Mouse (Mus musculus): ENCODE data around the gene Pla2g2d. TPM values are rescaled to one million over a fixed set of nuclear protein-coding genes. Genes with fewer than 3 reads are reported as not detected.
"Not testable (repeated sequence)": the region's sequence is repeated elsewhere in the genome, so short reads cannot be mapped to it uniquely, and the experiment has no call there.

The Pla2g2d gene
- polyA plus RNA-seq, 1 experiment from 2014 or later, result not detected

DNA sequence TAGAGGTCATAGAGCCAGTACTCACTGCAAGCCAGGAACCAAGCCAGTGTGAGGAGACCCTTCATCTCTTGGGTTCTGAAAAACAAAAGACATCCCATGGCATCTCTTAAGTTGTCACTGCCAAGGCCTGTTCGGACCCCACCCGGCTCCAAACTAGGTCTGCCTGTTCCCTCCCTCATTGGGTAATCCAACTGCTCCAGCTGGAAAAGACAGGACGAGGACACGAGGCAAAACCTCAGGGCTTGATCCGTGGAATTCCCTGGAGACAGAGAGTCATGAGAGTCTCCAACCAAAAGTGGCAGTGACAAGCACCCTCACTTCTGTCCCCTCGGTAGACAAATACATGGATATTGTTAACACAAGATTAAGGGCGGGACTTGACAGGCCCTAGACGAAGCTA lies 30.6 kb downstream of the Pla2g2d start:
- no peaks in the 10 kb centered on the region for H3K4me1 ChIP-seq (ENCODE audit: control insufficient read depth, insufficient read depth, low read length)
- no peak overlapping the region for H3K9ac ChIP-seq (replicated peaks; ENCODE audit: low read length)
- H3K9me3 ChIP-seq (ENCODE audit: control insufficient read depth, low read length), result no peaks in the 10 kb centered on the region
- 86% methylated on average over 8 of the region's 8 CpGs for WGBS
- H3K27me3 ChIP-seq (ENCODE audit: control insufficient read depth, insufficient read depth, low read length), result no peaks in the 10 kb centered on the region
- no peak overlapping the region for H3K27ac ChIP-seq (replicated peaks; ENCODE audit: low read depth, low read length)
- ATAC-seq (ENCODE audit: low FRiP score, low TSS enrichment) (no peak), DNase-seq (no peak)
- H3K4me3 ChIP-seq (replicated peaks; ENCODE audit: low read depth, low read length), result no peak overlapping the region
- H3K36me3 ChIP-seq (ENCODE audit: control insufficient read depth, insufficient read depth, low read length), result no peaks in the 10 kb centered on the region
- no peak overlapping the region for H3K4me2 ChIP-seq (ENCODE audit: low read length)

DNA sequence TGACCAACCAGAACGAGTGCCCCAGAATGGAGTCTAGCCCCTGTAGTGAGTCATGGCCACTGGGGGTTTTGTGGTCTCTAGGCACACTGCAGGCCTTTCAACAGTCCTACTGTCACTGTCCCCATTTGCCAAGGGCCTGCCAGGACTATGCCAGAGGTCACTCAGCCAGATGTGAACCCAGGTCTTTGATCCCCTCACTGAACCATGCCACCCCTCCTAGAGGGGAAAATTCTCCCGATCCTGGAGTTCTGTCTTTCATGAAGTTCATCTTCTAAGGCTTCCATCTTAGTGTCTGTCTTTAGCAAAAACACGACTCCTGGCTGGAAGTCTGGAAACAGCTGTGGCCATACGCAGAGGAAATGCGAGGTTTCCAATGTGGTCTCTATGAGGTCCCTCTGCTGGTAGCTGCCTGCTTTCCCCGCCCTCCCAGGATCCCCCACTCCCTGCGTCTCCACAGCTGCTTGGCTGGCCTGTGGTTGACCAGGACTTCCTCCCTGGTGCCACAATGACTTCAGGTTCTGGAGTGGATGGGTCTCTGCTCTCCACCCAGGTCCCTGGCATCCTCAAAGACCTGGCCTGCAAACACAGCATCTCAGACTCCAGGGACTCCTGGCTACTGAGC lies 31.5 kb downstream of the Pla2g2d start:
- H3K9ac ChIP-seq (replicated peaks; ENCODE audit: low read length), result no peak overlapping the region
- no peak overlapping the region for H3K4me3 ChIP-seq (replicated peaks; ENCODE audit: low read depth, low read length)
- no peaks in the 10 kb centered on the region for H3K4me1 ChIP-seq (ENCODE audit: control insufficient read depth, insufficient read depth, low read length)
- no peak for DNase-seq
- H3K27me3 ChIP-seq (ENCODE audit: control insufficient read depth, insufficient read depth, low read length), result no peaks in the 10 kb centered on the region
- ATAC-seq (ENCODE audit: low FRiP score, low TSS enrichment), result no peak
- H3K36me3 ChIP-seq (ENCODE audit: control insufficient read depth, insufficient read depth, low read length), result no peaks in the 10 kb centered on the region
- no peak overlapping the region for H3K27ac ChIP-seq (replicated peaks; ENCODE audit: low read depth, low read length)
- no peak overlapping the region for H3K4me2 ChIP-seq (ENCODE audit: low read length)
- 76% methylated on average over 7 of the region's 7 CpGs for WGBS
- no peaks in the 10 kb centered on the region for H3K9me3 ChIP-seq (ENCODE audit: control insufficient read depth, low read length)

DNA sequence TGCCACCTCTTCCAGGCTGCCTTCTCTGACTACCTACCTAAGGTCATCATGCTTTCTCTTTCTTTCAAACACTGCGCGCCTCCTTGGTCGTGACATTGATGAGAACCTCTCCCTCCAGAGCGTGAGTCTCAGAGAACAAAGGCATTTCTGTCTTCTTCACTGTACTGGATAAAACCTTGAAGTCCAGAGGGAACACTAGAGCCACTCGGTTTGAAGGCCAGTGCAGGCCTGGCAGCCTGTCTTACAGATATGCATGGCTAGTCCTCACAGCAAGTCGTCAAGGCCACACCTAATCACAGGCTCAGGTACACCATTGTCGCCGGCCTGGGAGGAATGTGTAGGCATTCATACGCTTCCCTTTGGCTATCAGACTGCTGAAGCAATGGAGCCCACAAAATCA lies 40.6 kb downstream of the Pla2g2d start:
- 82% methylated on average over 9 of the region's 9 CpGs for whole genome bisulfite sequencing
- Histone ChIP-seq H3K9ac (replicated peaks; ENCODE audit: low read length) (no peak overlapping the region), H3K4me2 (ENCODE audit: low read length) (no peak overlapping the region), H3K9me3 (ENCODE audit: control insufficient read depth, low read length) (no peaks in the 10 kb centered on the region), H3K27ac (replicated peaks; ENCODE audit: low read depth, low read length) (no peak overlapping the region), H3K4me3 (replicated peaks; ENCODE audit: low read depth, low read length) (no peak overlapping the region), H3K36me3 (ENCODE audit: control insufficient read depth, insufficient read depth, low read length) (no peaks in the 10 kb centered on the region), H3K4me1 (ENCODE audit: control insufficient read depth, insufficient read depth, low read length) (no peaks in the 10 kb centered on the region), H3K27me3 (ENCODE audit: control insufficient read depth, insufficient read depth, low read length) (no peaks in the 10 kb centered on the region)
- DNase-seq (no peak), ATAC-seq (ENCODE audit: low FRiP score, low TSS enrichment) (no peak)

DNA sequence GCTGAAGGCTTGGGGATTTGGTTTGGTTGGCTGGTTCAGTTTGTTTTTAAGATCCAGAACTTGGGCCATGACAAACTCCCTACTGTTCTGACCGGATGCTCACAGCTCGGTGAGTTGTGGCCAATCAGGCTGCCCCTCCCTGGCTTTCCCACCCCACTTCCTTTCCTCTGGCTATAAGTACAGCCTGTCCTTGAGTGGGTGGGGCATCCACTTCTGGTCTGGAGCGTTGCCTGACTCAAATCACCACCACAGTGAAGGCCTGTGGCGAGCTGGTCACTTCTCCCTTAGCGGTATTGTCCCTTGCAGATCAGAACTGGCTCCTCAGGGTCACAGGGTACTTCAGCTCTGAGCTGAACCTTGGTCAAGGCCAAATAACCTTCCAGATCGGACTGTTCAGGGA lies 42.2 kb downstream of the Pla2g2d start:
- Histone ChIP-seq H3K4me2 (ENCODE audit: low read length) (no peak overlapping the region), H3K27me3 (ENCODE audit: control insufficient read depth, insufficient read depth, low read length) (no peaks in the 10 kb centered on the region), H3K4me3 (replicated peaks; ENCODE audit: low read depth, low read length) (no peak overlapping the region), H3K27ac (replicated peaks; ENCODE audit: low read depth, low read length) (no peak overlapping the region), H3K36me3 (ENCODE audit: control insufficient read depth, insufficient read depth, low read length) (no peaks in the 10 kb centered on the region), H3K9ac (replicated peaks; ENCODE audit: low read length) (no peak overlapping the region), H3K4me1 (ENCODE audit: control insufficient read depth, insufficient read depth, low read length) (no peaks in the 10 kb centered on the region), H3K9me3 (ENCODE audit: control insufficient read depth, low read length) (no peaks in the 10 kb centered on the region)
- no peak for ATAC-seq (ENCODE audit: low FRiP score, low TSS enrichment)
- DNase-seq, result no peak
- WGBS, result 88% methylated on average over 6 of the region's 6 CpGs

DNA sequence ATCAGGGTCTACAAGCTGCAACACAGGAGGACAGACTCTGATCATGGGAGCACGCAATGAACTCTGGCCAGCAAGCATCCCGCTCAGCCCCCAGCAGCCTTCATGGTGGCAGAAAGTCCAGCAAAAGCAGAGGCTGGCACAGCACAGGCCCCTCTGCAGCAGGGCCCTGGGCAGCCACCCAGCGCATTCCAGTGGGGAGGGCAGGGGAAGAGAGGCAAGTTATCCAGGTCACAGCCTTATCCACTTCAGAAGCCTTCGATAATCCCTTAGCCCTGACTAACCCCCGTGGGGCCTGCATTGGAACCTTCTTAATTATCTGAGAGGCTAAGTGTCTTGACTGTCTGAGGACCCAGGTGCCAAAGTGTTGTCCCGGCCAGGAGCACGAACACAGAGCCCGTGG lies 43.6 kb downstream of the Pla2g2d start:
- 34% methylated on average over 8 of the region's 8 CpGs for WGBS
- H3K9ac ChIP-seq (replicated peaks; ENCODE audit: low read length), result no peak overlapping the region
- no peak overlapping the region for H3K4me3 ChIP-seq (replicated peaks; ENCODE audit: low read depth, low read length)
- peak; percentile 34 for DNase-seq
- no peak for ATAC-seq (ENCODE audit: low FRiP score, low TSS enrichment)
- no peak overlapping the region for H3K4me2 ChIP-seq (ENCODE audit: low read length)
- H3K4me1 ChIP-seq (ENCODE audit: control insufficient read depth, insufficient read depth, low read length), result no peaks in the 10 kb centered on the region
- H3K9me3 ChIP-seq (ENCODE audit: control insufficient read depth, low read length), result no peaks in the 10 kb centered on the region
- no peaks in the 10 kb centered on the region for H3K27me3 ChIP-seq (ENCODE audit: control insufficient read depth, insufficient read depth, low read length)
- no peaks in the 10 kb centered on the region for H3K36me3 ChIP-seq (ENCODE audit: control insufficient read depth, insufficient read depth, low read length)
- no peak overlapping the region for H3K27ac ChIP-seq (replicated peaks; ENCODE audit: low read depth, low read length)

DNA sequence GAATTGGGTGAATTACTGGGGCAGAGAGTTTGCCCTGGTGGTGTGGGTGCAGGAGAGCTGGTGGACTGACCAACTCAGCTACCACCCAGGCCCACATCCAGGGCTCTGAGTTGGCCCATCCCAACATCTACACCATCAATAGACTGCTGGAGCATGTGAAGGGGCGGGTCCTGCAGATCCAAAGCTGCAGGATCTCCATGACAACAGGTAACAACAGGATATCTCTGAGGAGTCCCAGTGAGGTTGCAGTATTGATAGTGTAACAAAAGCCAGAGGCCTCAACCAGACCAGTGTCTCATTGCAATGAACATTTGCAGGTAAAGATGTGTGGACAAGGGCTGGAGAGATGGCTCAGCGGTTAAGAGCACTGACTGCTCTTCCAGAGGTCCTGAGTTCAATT lies 45.5 kb downstream of the Pla2g2d start:
- Histone ChIP-seq H3K4me2 (ENCODE audit: low read length) (no peak overlapping the region), H3K27me3 (ENCODE audit: control insufficient read depth, insufficient read depth, low read length) (no peaks in the 10 kb centered on the region), H3K4me3 (replicated peaks; ENCODE audit: low read depth, low read length) (no peak overlapping the region), H3K9me3 (ENCODE audit: control insufficient read depth, low read length) (no peaks in the 10 kb centered on the region), H3K36me3 (ENCODE audit: control insufficient read depth, insufficient read depth, low read length) (no peaks in the 10 kb centered on the region), H3K27ac (replicated peaks; ENCODE audit: low read depth, low read length) (no peak overlapping the region), H3K9ac (replicated peaks; ENCODE audit: low read length) (no peak overlapping the region), H3K4me1 (ENCODE audit: control insufficient read depth, insufficient read depth, low read length) (no peaks in the 10 kb centered on the region)
- ATAC-seq (ENCODE audit: low FRiP score, low TSS enrichment) (no peak), DNase-seq (no peak)
- WGBS, result 76% methylated on average over 2 of the region's 2 CpGs

DNA sequence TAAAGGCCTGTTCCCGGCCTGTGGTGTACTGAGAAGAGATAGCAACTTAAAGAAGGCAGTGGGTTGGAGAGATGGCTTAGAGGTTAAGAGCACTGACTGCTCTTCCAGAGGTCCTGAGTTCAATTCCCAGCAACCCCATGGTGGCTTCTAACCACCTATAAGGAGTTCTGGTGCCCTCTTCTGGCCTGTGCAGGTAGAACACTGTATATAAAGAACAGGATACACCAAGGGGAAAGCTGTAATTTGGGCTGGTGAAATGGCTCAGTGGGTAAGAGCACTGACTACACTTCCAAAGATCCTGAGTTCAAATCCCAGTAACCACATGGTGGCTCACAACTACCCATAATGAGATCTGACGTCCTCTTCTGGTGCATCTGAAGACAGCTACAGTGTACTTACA lies 48.6 kb downstream of the Pla2g2d start:
- ATAC-seq (ENCODE audit: low FRiP score, low TSS enrichment); H3K4me3 ChIP-seq (replicated peaks; ENCODE audit: low read depth, low read length); H3K27ac ChIP-seq (replicated peaks; ENCODE audit: low read depth, low read length); H3K4me2 ChIP-seq (ENCODE audit: low read length); DNase-seq; H3K27me3 ChIP-seq (ENCODE audit: control insufficient read depth, insufficient read depth, low read length); H3K36me3 ChIP-seq (ENCODE audit: control insufficient read depth, insufficient read depth, low read length); H3K4me1 ChIP-seq (ENCODE audit: control insufficient read depth, insufficient read depth, low read length); H3K9me3 ChIP-seq (ENCODE audit: control insufficient read depth, low read length); H3K9ac ChIP-seq (replicated peaks; ENCODE audit: low read length): not testable (repeated sequence)
- 81% methylated on average over 2 of the region's 2 CpGs for WGBS

DNA sequence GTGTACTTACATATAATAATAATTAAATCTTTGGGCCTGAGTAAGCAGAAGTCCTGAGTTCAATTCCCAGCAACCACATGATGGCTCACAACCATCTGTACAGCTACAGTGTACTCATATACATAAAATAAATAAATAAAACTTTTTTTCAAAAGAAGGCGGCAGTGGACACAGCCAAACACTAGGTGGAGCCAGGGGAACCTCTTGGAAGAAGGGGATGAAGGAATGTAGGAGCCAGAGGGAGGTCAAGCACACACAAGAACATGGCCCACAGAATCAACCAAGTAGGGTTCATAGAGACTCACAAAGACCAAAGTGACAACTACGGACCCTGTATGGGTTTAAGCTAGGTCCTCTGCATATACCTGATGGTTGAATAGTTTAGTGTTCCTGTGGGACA lies 49.1 kb downstream of the Pla2g2d start:
- WGBS, result 91% methylated on average over 2 of the region's 2 CpGs
- Histone ChIP-seq H3K4me1 (ENCODE audit: control insufficient read depth, insufficient read depth, low read length) (no peaks in the 10 kb centered on the region), H3K4me2 (ENCODE audit: low read length) (no peak overlapping the region), H3K36me3 (ENCODE audit: control insufficient read depth, insufficient read depth, low read length) (no peaks in the 10 kb centered on the region), H3K9me3 (ENCODE audit: control insufficient read depth, low read length) (no peaks in the 10 kb centered on the region), H3K9ac (replicated peaks; ENCODE audit: low read length) (no peak overlapping the region), H3K27me3 (ENCODE audit: control insufficient read depth, insufficient read depth, low read length) (no peaks in the 10 kb centered on the region), H3K4me3 (replicated peaks; ENCODE audit: low read depth, low read length) (no peak overlapping the region), H3K27ac (replicated peaks; ENCODE audit: low read depth, low read length) (no peak overlapping the region)
- no peak for ATAC-seq (ENCODE audit: low FRiP score, low TSS enrichment)
- no peak for DNase-seq

DNA sequence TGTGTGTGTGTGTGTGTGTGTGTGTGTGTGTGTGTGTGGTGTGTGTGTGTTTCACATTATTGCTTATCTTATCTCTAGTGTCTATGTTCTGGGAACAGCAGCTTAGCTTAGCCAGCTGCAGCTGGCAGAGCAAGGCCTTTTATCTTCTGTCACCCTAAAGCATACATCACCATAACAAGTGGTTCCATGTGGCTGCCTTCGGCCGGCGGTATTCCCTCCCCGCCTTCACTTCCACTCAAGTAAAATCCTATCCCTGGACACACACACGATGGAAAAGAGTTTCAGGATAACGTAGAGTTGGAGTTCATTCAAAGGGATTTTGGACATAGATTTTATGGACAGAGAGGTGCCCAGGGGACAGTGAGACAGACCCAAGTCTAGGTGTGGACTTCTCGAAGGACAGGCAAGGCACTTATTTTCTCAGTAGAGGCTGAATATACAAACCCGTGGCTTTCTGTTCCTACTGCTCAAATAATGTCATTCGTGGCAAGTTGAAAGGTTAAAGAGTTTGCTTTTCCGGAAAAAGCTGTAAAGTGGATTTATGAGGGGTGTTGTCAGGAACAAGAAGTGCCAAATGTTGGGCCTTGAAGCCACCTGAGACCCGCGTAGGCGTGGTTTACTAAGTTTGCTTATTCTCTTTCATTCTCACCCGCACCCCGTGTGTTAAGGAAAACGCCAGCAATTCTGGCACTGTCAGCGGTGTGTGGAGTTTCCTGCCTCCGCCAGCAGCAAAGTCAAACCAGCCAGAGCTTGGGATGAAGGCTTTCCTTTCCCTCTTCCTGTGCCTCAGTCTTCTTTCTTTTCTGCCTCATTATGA lies 50.4 kb downstream of the Pla2g2d start:
- WGBS, result 61% methylated on average over 18 of the region's 18 CpGs

More for the DNA sequence above, 50.4 kb downstream of the Pla2g2d start:
- no peak for ATAC-seq (ENCODE audit: low FRiP score, low TSS enrichment)
- no peaks in the 10 kb centered on the region for H3K27me3 ChIP-seq (ENCODE audit: control insufficient read depth, insufficient read depth, low read length)
- H3K27ac ChIP-seq (replicated peaks; ENCODE audit: low read depth, low read length), result no peak overlapping the region
- no peak overlapping the region for H3K4me2 ChIP-seq (ENCODE audit: low read length)
- no peaks in the 10 kb centered on the region for H3K4me1 ChIP-seq (ENCODE audit: control insufficient read depth, insufficient read depth, low read length)
- DNase-seq, result no peak
- no peaks in the 10 kb centered on the region for H3K36me3 ChIP-seq (ENCODE audit: control insufficient read depth, insufficient read depth, low read length)
- H3K9ac ChIP-seq (replicated peaks; ENCODE audit: low read length), result no peak overlapping the region
- H3K9me3 ChIP-seq (ENCODE audit: control insufficient read depth, low read length), result no peaks in the 10 kb centered on the region
- no peak overlapping the region for H3K4me3 ChIP-seq (replicated peaks; ENCODE audit: low read depth, low read length)
